26 mouse cellular contexts compared by ENCODE assay signal in the genomic region with DNA sequence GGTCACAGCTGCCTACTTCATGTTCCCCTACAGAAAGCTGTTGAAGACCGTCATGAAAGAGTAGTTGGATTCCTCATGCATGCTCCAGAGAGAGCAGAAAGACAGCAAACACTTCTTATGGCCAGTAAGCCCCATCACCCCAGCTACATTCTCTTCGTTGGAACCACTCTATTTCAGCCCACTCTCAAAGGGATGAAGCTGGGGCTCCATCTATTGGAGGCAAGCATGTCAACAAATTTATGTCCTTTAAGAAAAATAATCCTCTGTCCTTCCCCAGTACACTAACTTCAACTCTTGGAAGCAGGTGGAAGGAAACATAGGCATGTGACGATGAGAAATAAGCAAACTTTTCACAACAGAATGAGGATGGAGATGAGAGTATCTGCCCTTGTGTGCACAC.
A peak's percentile ranks its signal among the peaks of the same experiment; 100 is the strongest.
DNase-seq lines count a peak whose midpoint lies in the region; ATAC-seq and TF ChIP-seq lines count a peak whose summit lies in the region.
"Had no signal": no experiment of that assay in that cellular context is flagged by ENCODE, and none has a peak within 500 bp of the region (broad histone marks: within the 10 kb centered on the region; RNA-seq: fewer than 3 reads in every experiment).

No protein-coding gene starts in this region.

- no peaks in the 10 kb centered on the region for H3K4me1 ChIP-seq in kidney, postnatal 0 days (replicated peaks; ENCODE audit: insufficient read depth, low read length)
- H3K4me1 ChIP-seq in midbrain, embryonic 14.5 days (ENCODE audit: control insufficient read depth, insufficient read depth, low read length) = no peaks in the 10 kb centered on the region
- no peaks in the 10 kb centered on the region for H3K4me1 ChIP-seq in midbrain, embryonic 16.5 days (ENCODE audit: control insufficient read depth, insufficient read depth, low read length)
- H3K4me1 ChIP-seq in cortical plate, adult 2 months (ENCODE audit: control insufficient read depth, insufficient read depth, low read length) = no peaks in the 10 kb centered on the region
- H3K4me1 ChIP-seq: forebrain, embryonic 12.5 days; hindbrain, embryonic 10.5 days; hindbrain, embryonic 15.5 days; kidney, embryonic 15.5 days; midbrain, embryonic 15.5 days; neural tube, embryonic 12.5 days had no signal

- no peaks in the 10 kb centered on the region for H3K27me3 ChIP-seq in kidney, postnatal 0 days (ENCODE audit: insufficient read depth, low read length)
- no peaks in the 10 kb centered on the region for H3K27me3 ChIP-seq in midbrain, embryonic 14.5 days (ENCODE audit: control insufficient read depth, insufficient read depth, low read length)
- H3K27me3 ChIP-seq in midbrain, embryonic 16.5 days (ENCODE audit: control insufficient read depth, insufficient read depth, low read depth, low read length) = no peaks in the 10 kb centered on the region
- H3K27me3 ChIP-seq: hindbrain, embryonic 15.5 days; kidney, embryonic 15.5 days; midbrain, embryonic 15.5 days; neural tube, embryonic 12.5 days; Patski had no signal

- H3K27ac ChIP-seq in kidney, postnatal 0 days = no peak overlapping the region
- H3K27ac ChIP-seq in midbrain, embryonic 14.5 days (replicated peaks; ENCODE audit: low read depth, low read length) = no peak overlapping the region
- no peak overlapping the region for H3K27ac ChIP-seq in midbrain, embryonic 16.5 days (ENCODE audit: low read length)
- H3K27ac ChIP-seq in cortical plate, adult 2 months (ENCODE audit: insufficient read depth, low read length) = no peak overlapping the region
- H3K27ac ChIP-seq: forebrain, embryonic 12.5 days; hindbrain, embryonic 10.5 days; hindbrain, embryonic 15.5 days; kidney, embryonic 15.5 days; liver, embryonic 14.5 days; macrophage; midbrain, embryonic 15.5 days; neural tube, embryonic 12.5 days had no signal

- TF ChIP-seq CTCF in kidney, postnatal 0 days (IDR thresholded peaks at IDR 0.05; ENCODE audit: low read depth) = peak; percentile 48
- TF ChIP-seq CTCF in cortical plate, adult 2 months (IDR thresholded peaks at IDR 0.05; ENCODE audit: extremely low read depth, insufficient read depth, low read length) = peak; percentile 30; the same call in 1 of the 2 replicates

- 65% methylated on average over 3 of the region's 3 CpGs for WGBS in kidney, postnatal 0 days
- WGBS in midbrain, embryonic 14.5 days = 75% methylated on average over 3 of the region's 3 CpGs
- 81% methylated on average over 3 of the region's 3 CpGs for WGBS in midbrain, embryonic 16.5 days

- TF ChIP-seq POLR2A in cortical plate, adult 2 months (IDR thresholded peaks at IDR 0.05; ENCODE audit: extremely low read depth, insufficient read depth, low read length) = no peak

- no peak for DNase-seq in frontal cortex, postnatal 10 days (ENCODE audit: low spot score in 2 of 2)
- DNase-seq in kidney, postnatal 0 days (ENCODE audit: low spot score) = no peak
- DNase-seq in kidney, adult 11 months = no peak
- DNase-seq in midbrain, embryonic 14.5 days = peak; percentile 17
- DNase-seq: adrenal gland, postnatal 10 days; cerebellum, adult 11-12 months; cerebellum, adult 9-11 months; heart, postnatal 14 days; liver; lung, adult 2 months; lung, postnatal 10 days had no signal

- H3K4me2 ChIP-seq in kidney, postnatal 0 days (ENCODE audit: low read length) = no peak overlapping the region
- H3K4me2 ChIP-seq in midbrain, embryonic 14.5 days (ENCODE audit: low read length) = no peak overlapping the region
- no peak overlapping the region for H3K4me2 ChIP-seq in midbrain, embryonic 16.5 days (ENCODE audit: low read length)
- H3K4me2 ChIP-seq: forebrain, embryonic 12.5 days; hindbrain, embryonic 15.5 days; kidney, embryonic 15.5 days; midbrain, embryonic 15.5 days; neural tube, embryonic 12.5 days had no signal

- no peaks in the 10 kb centered on the region for H3K36me3 ChIP-seq in kidney, postnatal 0 days (ENCODE audit: insufficient read depth, low read length)
- H3K36me3 ChIP-seq in midbrain, embryonic 14.5 days (ENCODE audit: control insufficient read depth, insufficient read depth, low read length) = no peaks in the 10 kb centered on the region
- H3K36me3 ChIP-seq in midbrain, embryonic 16.5 days (ENCODE audit: control insufficient read depth, insufficient read depth, low read length) = no peaks in the 10 kb centered on the region
- H3K36me3 ChIP-seq: forebrain, embryonic 12.5 days; hindbrain, embryonic 10.5 days; hindbrain, embryonic 15.5 days; kidney, embryonic 15.5 days; midbrain, embryonic 15.5 days; neural tube, embryonic 12.5 days had no signal

- H3K4me3 ChIP-seq in kidney, postnatal 0 days (replicated peaks; ENCODE audit: low read depth, low read length) = no peak overlapping the region
- no peak overlapping the region for H3K4me3 ChIP-seq in midbrain, embryonic 14.5 days (replicated peaks; ENCODE audit: low read depth, low read length)
- H3K4me3 ChIP-seq in midbrain, embryonic 16.5 days (ENCODE audit: low read depth, low read length) = no peak overlapping the region
- H3K4me3 ChIP-seq in cortical plate, adult 2 months (ENCODE audit: insufficient read depth, low read length) = no peak overlapping the region
- H3K4me3 ChIP-seq: erythroblast, embryonic 14.5 days; forebrain, embryonic 12.5 days; hindbrain, embryonic 10.5 days; hindbrain, embryonic 15.5 days; kidney, embryonic 15.5 days; midbrain, embryonic 15.5 days; myocyte; neural tube, embryonic 12.5 days had no signal

- ATAC-seq in frontal cortex, adult (ENCODE audit: low TSS enrichment) = peak; percentile 50; the same call in 1 of the 2 replicates
- no peak for ATAC-seq in kidney, postnatal 0 days (replicated peaks; ENCODE audit: low FRiP score, low read depth)
- no peak for ATAC-seq in midbrain, embryonic 14.5 days (ENCODE audit: low FRiP score, low TSS enrichment)
- ATAC-seq in midbrain, embryonic 16.5 days = no peak
- ATAC-seq: intestine, embryonic 16.5 days; midbrain, embryonic 15.5 days; Patski had no signal

- no peak overlapping the region for H3K9ac ChIP-seq in kidney, postnatal 0 days (ENCODE audit: low read depth, low read length)
- no peak overlapping the region for H3K9ac ChIP-seq in midbrain, embryonic 14.5 days (replicated peaks; ENCODE audit: low read length)
- H3K9ac ChIP-seq in midbrain, embryonic 16.5 days (ENCODE audit: low read depth, low read length) = no peak overlapping the region
- H3K9ac ChIP-seq: forebrain, embryonic 12.5 days; hindbrain, embryonic 15.5 days; kidney, embryonic 15.5 days; liver, embryonic 14.5 days; midbrain, embryonic 15.5 days; neural tube, embryonic 12.5 days had no signal

- H3K9me3 ChIP-seq in kidney, postnatal 0 days (replicated peaks; ENCODE audit: low read length) = no peaks in the 10 kb centered on the region
- H3K9me3 ChIP-seq in midbrain, embryonic 14.5 days (ENCODE audit: control insufficient read depth, low read length) = no peaks in the 10 kb centered on the region
- no peaks in the 10 kb centered on the region for H3K9me3 ChIP-seq in midbrain, embryonic 16.5 days (replicated peaks; ENCODE audit: control insufficient read depth, low read length, poor library complexity, severe bottlenecking)
- H3K9me3 ChIP-seq: hindbrain, embryonic 10.5 days; hindbrain, embryonic 15.5 days; kidney, embryonic 15.5 days; midbrain, embryonic 15.5 days; neural tube, embryonic 12.5 days had no signal
